ENCODE assay signal across 22 mouse cellular contexts in genomic region chr6:118150128-118150527, GRCm38 (mm10). TPM values are rescaled to one million over a fixed set of nuclear protein-coding genes. Genes with fewer than 3 reads are reported as not detected.
DNase-seq lines count a peak whose midpoint lies in the region; ATAC-seq lines count a peak whose summit lies in the region.
"Had no signal": no experiment of that assay in that cellular context is flagged by ENCODE, and none has a peak within 500 bp of the region (broad histone marks: within the 10 kb centered on the region; RNA-seq: fewer than 3 reads in every experiment).

No protein-coding gene starts in this region.

- WGBS in heart, embryonic 11.5 days (ENCODE audit: insufficient replicate concordance): 79% methylated on average over 4 of the region's 4 CpGs
- WGBS in forebrain, embryonic 12.5 days: 73% methylated on average over 4 of the region's 4 CpGs

- H3K4me1 ChIP-seq in heart, embryonic 11.5 days (ENCODE audit: control insufficient read depth, insufficient read depth, low read length): no peaks in the 10 kb centered on the region
- no peaks in the 10 kb centered on the region for H3K4me1 ChIP-seq in forebrain, embryonic 12.5 days

- no peaks in the 10 kb centered on the region for H3K9me3 ChIP-seq in heart, embryonic 11.5 days (replicated peaks; ENCODE audit: control insufficient read depth, low read length)
- no peaks in the 10 kb centered on the region for H3K9me3 ChIP-seq in forebrain, embryonic 12.5 days
- H3K9me3 ChIP-seq: G1E had no signal

- no peak overlapping the region for H3K27ac ChIP-seq in heart, embryonic 11.5 days (ENCODE audit: low read depth, low read length)
- H3K27ac ChIP-seq in forebrain, embryonic 12.5 days: no peak overlapping the region

- DNase-seq in heart, adult 11 months: peak; percentile 72
- DNase-seq in cerebellum, adult 8-10 months: no peak
- DNase-seq: adrenal gland, adult 2 months; adrenal gland, adult 8-10 months; adrenal gland, postnatal 10 days; adrenal gland, postnatal 14 days; adrenal gland, postnatal 25 days; adrenal gland, postnatal 36 days; B cell, adult 2 months; cerebellum, adult 11 months; cerebellum, adult 11-12 months; cerebellum, adult 18-20 months had no signal

- H3K36me3 ChIP-seq in heart, embryonic 11.5 days (ENCODE audit: control insufficient read depth, insufficient read depth, low read length): no peaks in the 10 kb centered on the region
- no peaks in the 10 kb centered on the region for H3K36me3 ChIP-seq in forebrain, embryonic 12.5 days (replicated peaks)
- H3K36me3 ChIP-seq: G1E had no signal

- no peaks in the 10 kb centered on the region for H3K27me3 ChIP-seq in heart, embryonic 11.5 days (ENCODE audit: control insufficient read depth, insufficient read depth, low read length)
- H3K27me3 ChIP-seq in forebrain, embryonic 12.5 days: no peaks in the 10 kb centered on the region

- H3K4me3 ChIP-seq in heart, embryonic 11.5 days (ENCODE audit: low read depth, low read length): no peak overlapping the region
- H3K4me3 ChIP-seq in forebrain, embryonic 12.5 days (replicated peaks): no peak overlapping the region

- no peak overlapping the region for H3K9ac ChIP-seq in heart, embryonic 11.5 days (ENCODE audit: low read depth, low read length)
- no peak overlapping the region for H3K9ac ChIP-seq in forebrain, embryonic 12.5 days

- ATAC-seq in heart, embryonic 11.5 days (replicated peaks; ENCODE audit: insufficient number of reproducible peaks, low FRiP score, low TSS enrichment): no peak
- peak; percentile 25 for ATAC-seq in granulocyte monocyte progenitor cell, adult 5-6 weeks (replicated peaks; ENCODE audit: poor library complexity, severe bottlenecking)
- ATAC-seq in megakaryocyte progenitor cell, adult 5-6 weeks (replicated peaks; ENCODE audit: poor library complexity): peak; percentile 56
- no peak for ATAC-seq in forebrain, embryonic 12.5 days (ENCODE audit: low FRiP score)
- ATAC-seq: activated CD4-positive, CD25-positive, alpha-beta regulatory T cell, adult 4 months; CD4-positive, CD25-positive, alpha-beta regulatory T cell, adult 4 months; Patski had no signal

- no peak overlapping the region for H3K4me2 ChIP-seq in heart, embryonic 11.5 days
- H3K4me2 ChIP-seq in forebrain, embryonic 12.5 days: no peak overlapping the region

RNA-seq across cellular contexts. Expression of gene Csgalnact2, which starts 11.2 kb away (rescaled TPM):
- 10.2 and 12.8 TPM in 2 replicates for polyA plus RNA-seq in heart, embryonic 11.5 days (2014; fragmentation: Nextera tagmentation; extraction: Ambion mirVana)
- total RNA-seq in granulocyte monocyte progenitor cell, adult 5-6 weeks (2014; fragmentation: Nextera tagmentation): 117 and 137 TPM in 2 replicates
- total RNA-seq in granulocyte monocyte progenitor cell, adult 5-6 weeks (2017): 228 and 243 TPM in 2 replicates
- total RNA-seq in megakaryocyte progenitor cell, adult 5-6 weeks (2015): 173 and 181 TPM in 2 replicates
- total RNA-seq in megakaryocyte progenitor cell, adult 5-6 weeks (2017): 226 and 242 TPM in 2 replicates
- polyA plus RNA-seq in forebrain, embryonic 12.5 days (2016; fragmentation: Nextera tagmentation; extraction: Ambion mirVana): 8.4 and 8.6 TPM in 2 replicates

RNA-seq across cellular contexts. Expression of gene Ret, which starts 47.4 kb away (rescaled TPM):
- 0.04 and 0.20 TPM in 2 replicates for polyA plus RNA-seq in heart, embryonic 11.5 days (2014; fragmentation: Nextera tagmentation; extraction: Ambion mirVana)
- not detected in 2 replicates for total RNA-seq in granulocyte monocyte progenitor cell, adult 5-6 weeks (2014; fragmentation: Nextera tagmentation)
- total RNA-seq in granulocyte monocyte progenitor cell, adult 5-6 weeks (2017): not detected in 2 replicates
- not detected in 2 replicates for total RNA-seq in megakaryocyte progenitor cell, adult 5-6 weeks (2015)
- total RNA-seq in megakaryocyte progenitor cell, adult 5-6 weeks (2017): 0.04 TPM in 1 of 2 replicates, not detected in the other
- polyA plus RNA-seq in forebrain, embryonic 12.5 days (2016; fragmentation: Nextera tagmentation; extraction: Ambion mirVana): 0.81 and 0.84 TPM in 2 replicates
- total RNA-seq: CH12.LX, MEL had no signal
- polyA plus RNA-seq: G1E had no signal

Comparison
In these comparisons a context has a peak if more than half of its experiments do, and no peak if none do; other contexts are left out.
1. ATAC-seq: peak in granulocyte monocyte progenitor cell, adult 5-6 weeks (single experiment) and megakaryocyte progenitor cell, adult 5-6 weeks (single experiment); none in heart, embryonic 11.5 days (single experiment) and forebrain, embryonic 12.5 days (single experiment).